ENCODE assay signal across 17 mouse cellular contexts in the genomic region with DNA sequence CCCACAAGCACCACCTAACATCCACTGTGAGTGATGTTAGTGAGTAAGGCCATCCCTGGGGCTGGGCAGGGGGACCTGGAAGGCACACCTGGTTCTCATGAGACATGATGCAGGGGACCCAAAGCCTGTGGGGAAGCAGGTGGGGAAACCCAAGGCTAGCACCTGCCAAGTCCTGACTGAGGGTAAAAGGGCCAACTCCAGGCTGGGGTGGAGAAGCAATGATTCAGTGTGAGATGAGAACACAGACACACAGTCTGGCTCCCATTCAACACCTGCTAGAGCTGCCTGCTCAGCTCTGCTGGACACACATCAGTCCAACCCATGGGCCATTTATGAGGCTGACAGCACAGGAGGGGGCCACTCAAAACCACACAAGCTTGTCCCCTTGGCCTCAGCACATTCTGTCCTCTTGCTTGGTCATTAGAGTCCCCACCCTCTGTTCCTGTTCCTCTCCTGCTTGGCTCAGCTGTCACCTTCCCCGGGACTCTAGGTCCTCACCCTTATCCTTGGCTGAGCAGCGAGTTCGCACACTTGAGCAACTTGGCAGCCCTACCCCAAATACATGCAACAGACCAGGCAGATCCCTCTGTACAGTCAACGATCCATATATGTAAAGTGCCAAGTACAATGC. TPM values are rescaled to one million over a fixed set of nuclear protein-coding genes. Genes with fewer than 3 reads are reported as not detected.
A peak's percentile ranks its signal among the peaks of the same experiment; 100 is the strongest.
DNase-seq lines count a peak whose midpoint lies in the region; ATAC-seq and TF ChIP-seq lines count a peak whose summit lies in the region.
"Had no signal": no experiment of that assay in that cellular context is flagged by ENCODE, and none has a peak within 500 bp of the region (broad histone marks: within the 10 kb centered on the region; RNA-seq: fewer than 3 reads in every experiment).

No protein-coding gene starts in this region.

- peak overlapping the region; percentile 98 for H3K4me2 ChIP-seq in liver, embryonic 11.5 days
- H3K4me2 ChIP-seq in stomach, postnatal 0 days (replicated peaks; ENCODE audit: low read depth), result no peak overlapping the region
- H3K4me2 ChIP-seq: limb, embryonic 13.5 days had no signal

- TF ChIP-seq EP300 in stomach, postnatal 0 days (optimal IDR thresholded peaks at IDR 0.05), result no peak

- 88% methylated on average over 4 of the region's 4 CpGs for WGBS in heart, embryonic 10.5 days
- 79% methylated on average over 4 of the region's 4 CpGs for WGBS in liver, embryonic 11.5 days
- 83% methylated on average over 4 of the region's 4 CpGs for WGBS in stomach, postnatal 0 days

- peaks cover 50% of the 10 kb centered on the region for H3K36me3 ChIP-seq in heart, embryonic 10.5 days
- no peaks in the 10 kb centered on the region for H3K36me3 ChIP-seq in testis, adult 2 months (ENCODE audit: control insufficient read depth, insufficient read depth, low read length)
- peaks cover 26% of the 10 kb centered on the region for H3K36me3 ChIP-seq in liver, embryonic 11.5 days (ENCODE audit: control insufficient read depth, insufficient read depth, low read length)
- peaks cover 2% of the 10 kb centered on the region; the same call in 1 of the 2 replicates for H3K36me3 ChIP-seq in stomach, postnatal 0 days (ENCODE audit: control insufficient read depth, insufficient read depth, low read length)

- TF ChIP-seq CTCF in testis, adult 2 months (IDR thresholded peaks at IDR 0.05; ENCODE audit: control insufficient read depth, insufficient read depth, insufficient replicate concordance, low read depth, low read length), result no peak
- no peak for TF ChIP-seq CTCF in stomach, postnatal 0 days (IDR thresholded peaks at IDR 0.05; ENCODE audit: low read depth)

- peaks cover 17% of the 10 kb centered on the region for H3K27me3 ChIP-seq in heart, embryonic 10.5 days (ENCODE audit: insufficient read depth, poor library complexity, severe bottlenecking)
- no peaks in the 10 kb centered on the region for H3K27me3 ChIP-seq in testis, adult 2 months (ENCODE audit: control insufficient read depth, insufficient read depth, low read length)
- H3K27me3 ChIP-seq in liver, embryonic 11.5 days (replicated peaks; ENCODE audit: control insufficient read depth, insufficient read depth, low read length), result no peaks in the 10 kb centered on the region
- H3K27me3 ChIP-seq in stomach, postnatal 0 days (ENCODE audit: control insufficient read depth, insufficient read depth, low read length), result no peaks in the 10 kb centered on the region
- H3K27me3 ChIP-seq: limb, embryonic 13.5 days; Patski had no signal

- peaks cover 29% of the 10 kb centered on the region for H3K4me1 ChIP-seq in heart, embryonic 10.5 days
- peaks cover 20% of the 10 kb centered on the region for H3K4me1 ChIP-seq in testis, adult 2 months (ENCODE audit: control insufficient read depth, insufficient read depth, low read length)
- peaks cover 71% of the 10 kb centered on the region for H3K4me1 ChIP-seq in liver, embryonic 11.5 days (replicated peaks; ENCODE audit: control insufficient read depth, insufficient read depth, low read length)
- H3K4me1 ChIP-seq in stomach, postnatal 0 days (replicated peaks; ENCODE audit: control insufficient read depth, insufficient read depth), result 0 out of 2 replicates have a peak, but pooled peaks cover 4% of the 10 kb centered on the region

- H3K27ac ChIP-seq in heart, embryonic 10.5 days, result no peak overlapping the region; the same call in 1 of the 2 replicates
- H3K27ac ChIP-seq in testis, adult 2 months (ENCODE audit: control insufficient read depth, insufficient read depth, low read depth, low read length), result no peak overlapping the region
- peak overlapping the region; percentile 84; the same call in 1 of the 2 replicates for H3K27ac ChIP-seq in liver, embryonic 11.5 days (ENCODE audit: low read depth, low read length)
- H3K27ac ChIP-seq in stomach, postnatal 0 days (replicated peaks), result no peak overlapping the region
- H3K27ac ChIP-seq: limb, embryonic 13.5 days; macrophage had no signal

- H3K9ac ChIP-seq in liver, embryonic 11.5 days (ENCODE audit: low read depth, low read length), result peak overlapping the region; percentile 47
- no peak overlapping the region for H3K9ac ChIP-seq in stomach, postnatal 0 days (ENCODE audit: low read length)
- H3K9ac ChIP-seq: limb, embryonic 13.5 days had no signal

- no peaks in the 10 kb centered on the region for H3K9me3 ChIP-seq in heart, embryonic 10.5 days
- no peaks in the 10 kb centered on the region for H3K9me3 ChIP-seq in liver, embryonic 11.5 days (ENCODE audit: control insufficient read depth, low read length)
- H3K9me3 ChIP-seq in stomach, postnatal 0 days (ENCODE audit: control insufficient read depth, low read length), result no peaks in the 10 kb centered on the region
- H3K9me3 ChIP-seq: limb, embryonic 13.5 days had no signal

- H3K4me3 ChIP-seq in heart, embryonic 10.5 days, result no peak overlapping the region
- H3K4me3 ChIP-seq in testis, adult 2 months (ENCODE audit: control insufficient read depth, low read depth, low read length), result peak overlapping the region; percentile 93
- peak overlapping the region; percentile 22; the same call in 1 of the 2 replicates for H3K4me3 ChIP-seq in liver, embryonic 11.5 days (ENCODE audit: low read depth, low read length)
- no peak overlapping the region for H3K4me3 ChIP-seq in stomach, postnatal 0 days (ENCODE audit: low read depth, low read length)
- H3K4me3 ChIP-seq: limb, embryonic 13.5 days had no signal

- DNase-seq in heart, adult 18-20 months, result peak; percentile 64 to 84
- no peak for DNase-seq in heart, embryonic 10.5 days (ENCODE audit: low spot score)
- no peak for DNase-seq in testis, postnatal 10 days (ENCODE audit: low spot score)
- no peak for DNase-seq in liver, embryonic 11.5 days (ENCODE audit: low spot score)
- no peak for DNase-seq in yolk sac, embryonic 10.5 days (ENCODE audit: low spot score)
- DNase-seq in stomach, postnatal 0 days (ENCODE audit: low spot score), result no peak
- DNase-seq: adrenal gland, postnatal 10 days; kidney, postnatal 14 days; layer of hippocampus, postnatal 36 days; spleen, adult 18-20 months; thymus, postnatal 25 days had no signal

- no peak for ATAC-seq in liver, embryonic 11.5 days (replicated peaks; ENCODE audit: low FRiP score)
- ATAC-seq in stomach, postnatal 0 days (ENCODE audit: low FRiP score, low TSS enrichment), result no peak
- ATAC-seq: CD4-positive, CD25-positive, alpha-beta regulatory T cell, adult 4 months; hindbrain, embryonic 16.5 days; Patski had no signal

- TF ChIP-seq POLR2A in testis, adult 2 months (IDR thresholded peaks at IDR 0.05; ENCODE audit: control insufficient read depth, low read depth, low read length), result no peak

RNA-seq across cellular contexts. Expression of gene Ankrd9, which starts 2.9 kb away (rescaled TPM):
- 10 to 100 TPM; 59.5 to 68.0 TPM for total RNA-seq in heart, adult 18-20 months (2021)
- polyA plus RNA-seq in heart, embryonic 10.5 days (2016; fragmentation: Nextera tagmentation; extraction: Ambion mirVana), result 14.8 and 19.1 TPM in 2 replicates
- 157 and 171 TPM in 2 replicates for polyA plus RNA-seq in testis, adult 2 months (2012; rRNA removed)
- polyA plus RNA-seq in liver, embryonic 11.5 days (2014; fragmentation: Nextera tagmentation; extraction: Ambion mirVana), result 32.9 and 33.3 TPM in 2 replicates
- 25.1 and 25.9 TPM in 2 replicates for polyA plus RNA-seq in stomach, postnatal 0 days (2015; fragmentation: Nextera tagmentation; extraction: Ambion mirVana)

Comparison
In these comparisons a context has a peak if more than half of its experiments do, and no peak if none do; other contexts are left out.
1. DNase-seq: peak in heart, adult 18-20 months (2 of 2); none in heart, embryonic 10.5 days (single experiment), testis, postnatal 10 days (single experiment), liver, embryonic 11.5 days (single experiment), yolk sac, embryonic 10.5 days (single experiment) and stomach, postnatal 0 days (single experiment).
2. H3K4me3 ChIP-seq: peak in testis, adult 2 months (single experiment) and liver, embryonic 11.5 days (single experiment); none in heart, embryonic 10.5 days (single experiment) and stomach, postnatal 0 days (single experiment).